Mouse (Mus musculus): ENCODE data around the gene Pou3f1.

Gene Pou3f1

GRCm38 (mm10) chr4:124657781-124658180, 1.2 kb downstream of the Pou3f1 start:
- DNase-seq (ENCODE audit: inconsistent ontology term), result no peak

DNA sequence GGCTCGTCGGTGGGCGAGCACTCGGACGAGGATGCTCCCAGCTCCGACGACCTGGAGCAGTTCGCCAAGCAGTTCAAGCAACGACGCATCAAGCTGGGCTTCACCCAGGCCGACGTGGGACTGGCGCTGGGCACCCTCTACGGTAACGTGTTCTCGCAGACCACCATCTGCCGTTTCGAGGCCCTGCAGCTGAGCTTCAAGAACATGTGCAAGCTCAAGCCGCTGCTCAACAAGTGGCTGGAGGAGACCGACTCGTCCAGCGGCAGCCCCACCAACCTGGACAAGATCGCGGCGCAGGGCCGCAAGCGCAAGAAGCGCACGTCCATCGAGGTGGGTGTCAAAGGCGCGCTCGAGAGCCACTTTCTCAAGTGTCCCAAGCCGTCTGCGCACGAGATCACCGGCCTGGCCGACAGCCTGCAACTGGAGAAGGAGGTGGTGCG, 1.8 kb downstream of the Pou3f1 start:
- no peak for DNase-seq (ENCODE audit: inconsistent ontology term)

DNA sequence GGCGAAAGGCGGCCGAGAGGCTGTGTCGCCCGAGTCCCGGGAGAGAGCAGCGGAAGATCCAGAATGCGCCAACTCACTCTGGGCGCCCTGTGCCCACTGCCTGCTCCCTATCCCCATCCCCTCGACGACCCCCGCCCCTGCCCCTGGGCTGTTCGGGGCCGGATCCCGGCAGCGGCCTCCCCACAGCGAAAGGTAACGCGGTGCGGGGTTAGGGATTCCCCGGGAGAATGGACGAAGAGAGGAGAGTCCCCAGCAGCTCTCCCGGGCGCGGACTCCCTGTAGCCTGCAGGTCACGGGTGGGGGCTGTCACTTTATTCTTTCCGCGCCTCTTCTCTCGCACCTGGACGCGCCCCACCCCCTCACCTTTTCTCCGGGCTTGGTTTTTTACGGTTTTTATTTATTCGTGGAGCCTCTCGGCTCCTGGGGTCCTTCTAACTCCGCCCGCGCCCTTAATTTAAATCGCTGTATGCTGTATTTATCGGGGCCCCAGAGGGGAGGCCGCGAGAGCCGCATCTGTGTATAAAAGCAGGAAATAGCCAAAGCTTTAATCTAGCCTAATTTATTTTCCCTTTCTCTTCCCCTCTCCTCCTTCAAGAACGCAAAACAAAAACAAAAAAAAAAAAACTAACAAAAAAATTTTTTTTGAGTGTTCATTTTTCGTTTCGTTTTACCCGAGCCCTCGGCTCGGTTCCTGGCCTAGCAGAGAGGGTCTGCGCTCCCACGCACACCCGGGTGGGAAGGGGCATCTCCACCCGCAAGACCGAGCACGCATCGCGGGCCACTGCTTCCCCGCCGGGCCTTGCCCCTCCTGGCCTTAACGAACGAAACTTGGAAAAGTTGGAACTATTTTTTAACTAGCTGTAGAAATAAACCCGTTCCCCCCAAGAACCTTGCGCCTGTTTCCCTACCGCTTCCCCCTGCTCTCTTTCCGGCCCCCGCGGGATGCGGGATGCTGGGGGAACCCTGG, 2.9 kb downstream of the Pou3f1 start:
- no peak for DNase-seq (ENCODE audit: inconsistent ontology term)

GRCm38 (mm10) chr4:124660603-124661002, 4.0 kb downstream of the Pou3f1 start:
- no peak for DNase-seq (ENCODE audit: inconsistent ontology term)

- DNase-seq (ENCODE audit: inconsistent ontology term), result no peak
Measured at GRCm38 (mm10) chr4:124663034-124663433, 6.4 kb downstream of the Pou3f1 start.

DNA sequence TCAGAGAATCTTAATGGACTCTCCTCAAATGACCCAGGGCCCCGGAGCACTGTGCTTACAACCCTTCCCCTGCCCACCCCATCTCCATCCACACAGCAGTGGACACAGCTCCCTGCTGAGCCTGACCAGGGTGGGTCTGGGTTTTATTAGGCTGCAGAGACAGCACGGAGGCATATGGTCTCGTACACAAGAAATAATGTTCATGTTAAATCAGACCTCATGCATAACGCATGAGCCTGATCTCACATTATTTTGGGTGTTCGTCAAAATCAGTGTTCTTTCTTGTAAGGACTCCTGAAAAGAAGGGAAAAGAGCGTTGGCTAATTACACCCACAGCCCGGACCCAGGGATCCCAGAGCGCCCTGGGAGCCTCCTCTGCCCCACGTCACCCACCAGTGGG, 7.6 kb downstream of the Pou3f1 start:
- no peak for DNase-seq (ENCODE audit: inconsistent ontology term)

- DNase-seq (ENCODE audit: inconsistent ontology term), result no peak
Measured at GRCm38 (mm10) chr4:124664604-124665003, 8.0 kb downstream of the Pou3f1 start.

DNA sequence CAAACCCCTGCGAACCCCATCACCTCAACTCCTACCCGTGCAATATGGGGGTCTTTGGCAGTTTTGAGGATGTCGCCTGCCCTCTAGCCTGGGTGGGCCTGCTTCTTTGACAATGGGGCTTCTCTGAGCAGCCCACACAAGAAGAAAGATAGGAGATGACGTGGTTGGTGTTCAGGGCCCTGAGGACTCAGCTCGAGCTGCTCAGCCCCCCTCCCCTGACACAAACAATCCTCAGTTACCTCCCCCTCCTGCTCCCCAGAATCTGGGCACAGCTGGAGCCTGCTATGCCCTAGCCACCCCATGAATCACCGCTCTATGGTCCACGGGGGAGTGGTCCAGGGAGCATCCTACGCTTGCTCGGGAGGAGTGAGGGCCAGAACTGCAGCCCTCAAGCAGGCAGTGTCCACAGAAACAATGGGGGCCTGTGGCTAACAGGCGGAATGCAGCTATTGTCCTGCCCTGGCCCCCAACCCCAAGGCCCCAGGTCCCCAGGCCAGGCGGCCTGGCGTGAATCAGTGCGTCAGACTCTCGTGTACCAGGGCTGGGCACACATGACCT, 10.9 kb downstream of the Pou3f1 start:
- DNase-seq (ENCODE audit: inconsistent ontology term), result no peak

- no peak for DNase-seq (ENCODE audit: inconsistent ontology term)
Measured at GRCm38 (mm10) chr4:124668078-124668477, 11.5 kb downstream of the Pou3f1 start.

GRCm38 (mm10) chr4:124670232-124670631, 13.6 kb downstream of the Pou3f1 start:
- DNase-seq (ENCODE audit: inconsistent ontology term), result peak; percentile 41

DNA sequence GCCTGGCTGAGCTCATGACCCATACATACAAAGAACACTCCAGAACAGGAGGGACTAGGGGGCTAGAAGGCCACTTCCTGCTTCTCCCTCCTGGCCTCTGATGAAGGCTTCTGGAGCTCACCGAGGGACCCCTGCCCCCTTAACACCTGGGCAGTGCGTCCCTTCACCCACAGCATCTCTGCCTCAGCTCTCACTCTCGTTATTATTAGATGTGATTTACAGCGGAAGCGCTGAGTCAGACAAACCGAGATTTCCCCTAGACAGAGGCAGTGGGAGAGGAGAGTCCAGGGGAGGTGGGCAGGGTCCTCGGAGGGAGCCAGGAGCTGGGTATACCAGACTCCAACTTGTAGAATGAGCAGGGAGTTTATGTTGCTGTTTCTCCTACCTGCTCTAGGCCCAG, 15.0 kb downstream of the Pou3f1 start:
- DNase-seq (ENCODE audit: inconsistent ontology term), result no peak

DNA sequence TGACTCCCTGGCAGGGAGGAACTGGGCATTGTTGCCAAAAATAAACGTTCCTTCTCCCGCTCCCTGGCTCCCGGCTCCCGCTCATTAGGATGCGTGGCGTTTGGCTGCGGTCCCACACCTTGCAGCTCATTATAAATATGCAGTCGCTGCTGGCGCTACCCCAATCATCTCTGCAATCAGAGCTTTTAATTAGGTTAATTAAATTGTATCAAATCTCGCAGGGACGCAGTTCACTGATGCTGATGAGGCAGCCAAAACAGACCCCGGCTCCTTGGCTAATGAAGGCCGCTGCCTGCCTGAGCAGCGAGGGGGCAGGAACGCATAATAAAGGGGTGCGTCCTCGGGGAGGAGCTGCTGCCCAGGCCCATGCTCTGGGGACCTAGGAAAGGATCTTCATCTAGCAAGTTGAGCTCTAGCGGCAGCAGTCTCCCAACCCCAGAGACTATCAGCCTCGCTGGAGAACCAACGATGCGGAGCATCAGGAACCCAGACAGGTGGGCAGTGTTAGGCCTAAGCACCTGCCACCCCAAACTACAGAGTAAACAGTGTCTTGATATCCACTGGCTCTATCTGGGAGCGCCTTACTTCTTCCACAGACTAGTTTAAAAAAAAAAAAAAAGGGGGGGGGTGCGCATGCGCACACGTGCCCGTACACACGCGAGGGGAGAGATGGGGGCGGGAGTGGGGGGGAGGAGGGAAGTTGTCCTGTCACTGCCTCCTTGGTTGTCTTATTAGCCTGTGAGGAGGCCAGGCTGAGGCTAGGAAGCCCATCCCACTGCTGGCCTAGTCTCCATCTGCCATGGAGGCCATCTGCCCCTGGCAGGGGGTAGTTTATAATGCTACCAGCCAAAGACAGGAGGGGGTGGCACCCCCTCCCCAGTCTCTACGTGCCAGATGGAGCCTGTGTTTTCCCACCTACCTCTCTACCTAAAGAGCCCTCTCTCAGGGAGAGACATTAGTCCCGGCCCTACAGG, 16.0 kb downstream of the Pou3f1 start:
- DNase-seq (ENCODE audit: inconsistent ontology term), result peak; percentile 64

DNA sequence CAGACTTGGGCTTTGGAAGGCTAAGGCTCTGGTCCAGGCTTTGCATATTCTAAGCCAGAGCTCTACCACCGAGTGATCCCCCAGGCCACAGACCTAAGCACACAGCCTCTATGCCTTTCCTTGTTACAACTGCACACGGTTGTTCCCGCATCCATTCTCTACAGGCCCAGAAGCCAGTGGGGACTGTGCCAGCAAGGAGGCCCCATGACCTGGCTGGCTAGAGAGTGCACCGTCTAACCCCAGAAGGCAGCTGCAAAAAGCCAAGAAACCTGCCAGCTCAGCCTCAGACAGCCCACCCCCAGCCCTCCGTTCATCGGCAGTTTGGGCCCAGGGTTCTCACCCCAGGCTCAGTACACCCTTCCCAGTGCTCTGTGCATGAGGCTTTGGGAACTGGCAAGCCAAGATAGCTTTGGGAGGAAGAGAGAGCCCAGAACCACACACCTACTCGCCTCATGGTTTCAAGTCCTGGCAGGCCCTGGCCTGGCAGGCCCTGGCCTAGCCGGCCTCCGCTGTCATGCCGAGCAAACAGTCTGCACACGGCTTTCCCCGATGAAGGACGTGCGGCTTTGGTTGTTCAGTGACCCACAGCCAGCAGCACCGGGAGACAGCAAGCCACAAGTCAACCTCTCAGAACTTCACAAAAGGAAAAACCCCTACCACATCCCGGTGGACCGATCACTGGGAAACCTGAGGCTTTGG, 17.9 kb downstream of the Pou3f1 start:
- DNase-seq (ENCODE audit: inconsistent ontology term), result no peak

GRCm38 (mm10) chr4:124675037-124675436, 18.4 kb downstream of the Pou3f1 start:
- DNase-seq (ENCODE audit: inconsistent ontology term), result peak; percentile 61

DNA sequence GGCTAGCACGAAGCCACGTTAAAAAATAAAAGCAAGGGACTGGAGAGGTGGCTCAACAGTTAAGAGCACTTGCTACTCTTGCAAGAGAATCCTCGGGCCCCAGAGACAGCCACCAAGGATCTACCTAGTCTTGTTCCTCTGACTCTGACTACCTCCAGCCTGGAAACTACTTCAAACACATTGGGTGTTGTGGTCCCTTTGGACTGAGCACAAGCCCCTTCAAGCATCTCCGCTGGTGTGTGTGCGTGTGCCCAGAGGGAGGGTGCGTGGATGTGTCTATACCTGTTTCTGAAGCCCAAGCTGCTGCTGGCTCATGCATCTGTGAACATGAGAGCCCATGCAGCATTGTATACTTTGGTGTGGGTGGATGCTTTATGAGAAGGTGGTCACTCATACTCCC, 19.4 kb downstream of the Pou3f1 start:
- no peak for DNase-seq (ENCODE audit: inconsistent ontology term)

- DNase-seq (ENCODE audit: inconsistent ontology term), result no peak
Measured at GRCm38 (mm10) chr4:124682270-124682669, 25.7 kb downstream of the Pou3f1 start.

- DNase-seq (ENCODE audit: inconsistent ontology term), result no peak
Measured at GRCm38 (mm10) chr4:124683474-124683873, 26.9 kb downstream of the Pou3f1 start.

DNA sequence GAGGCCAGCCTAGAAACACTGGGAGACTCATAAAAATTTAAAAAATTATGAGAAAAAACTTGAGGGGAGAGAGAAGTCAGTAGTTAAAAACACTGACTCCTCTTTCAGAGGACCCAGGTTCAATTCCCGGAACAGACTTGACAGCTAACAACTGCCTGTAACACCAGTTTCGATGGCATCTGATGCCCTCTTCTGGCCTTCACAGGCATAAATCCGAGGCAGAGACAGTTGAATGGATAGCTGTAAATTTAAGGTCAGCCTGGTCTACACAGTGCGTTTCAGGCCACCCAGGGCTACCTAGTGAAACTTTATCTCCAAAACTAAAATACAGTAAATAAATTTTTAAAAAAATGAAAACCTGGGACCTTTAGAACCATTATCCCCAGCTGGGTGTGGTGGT, 28.4 kb downstream of the Pou3f1 start:
- no peak for DNase-seq (ENCODE audit: inconsistent ontology term)

DNA sequence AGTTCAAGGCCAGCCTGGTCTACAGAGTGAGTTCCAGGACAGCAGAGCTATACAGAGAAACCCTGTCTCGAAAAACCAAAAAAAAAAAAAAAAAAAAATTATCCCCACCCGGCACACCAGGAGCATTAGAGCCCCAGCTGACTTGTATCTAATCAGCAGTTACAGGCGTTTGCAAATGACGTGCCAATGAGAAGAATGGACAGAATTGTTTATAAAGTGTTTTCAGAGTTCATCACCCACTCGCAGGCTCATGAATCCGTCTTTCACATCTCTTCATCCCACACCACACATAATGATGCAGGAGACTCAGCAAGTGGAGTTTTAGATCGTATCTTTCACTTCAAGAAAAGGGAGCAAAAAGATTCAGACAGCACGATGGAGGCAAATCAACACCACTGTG, 28.8 kb downstream of the Pou3f1 start:
- DNase-seq (ENCODE audit: inconsistent ontology term), result no peak

GRCm38 (mm10) chr4:124685897-124686402, 29.3 kb downstream of the Pou3f1 start:
- DNase-seq (ENCODE audit: inconsistent ontology term), result no peak

DNA sequence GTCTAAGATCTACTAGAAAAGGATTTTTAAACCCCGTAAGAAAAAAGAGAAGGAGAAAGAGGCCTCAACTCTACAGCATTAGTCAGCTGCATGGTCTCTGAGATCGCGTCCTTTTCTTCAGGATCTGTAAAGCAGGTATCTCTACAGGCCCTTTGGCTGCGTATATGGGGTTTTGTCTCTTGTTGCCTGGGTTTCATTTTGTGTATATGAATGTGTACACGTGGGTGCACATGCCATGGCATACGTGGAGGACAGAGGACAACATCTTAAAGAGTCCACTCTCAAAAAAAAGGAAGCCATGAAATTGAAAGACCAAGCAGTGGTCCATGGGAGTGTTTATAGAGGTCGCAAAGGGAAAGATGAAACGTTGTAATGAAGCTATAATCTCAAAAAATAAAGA, 34.8 kb downstream of the Pou3f1 start:
- DNase-seq (ENCODE audit: inconsistent ontology term), result no peak
